Mouse (Mus musculus) spleen, adult 2 months (tissue): Measurements from ENCODE around the gene Aff3. TPM values are rescaled to one million over a fixed set of nuclear protein-coding genes. Genes with fewer than 3 reads are reported as not detected.

Experiments
- DNase-seq, 2 experiments: peaks; one replicate each; pipeline versions ENCODE4 v3.0.0 to v3.0.0-alpha.2; 2012 to 2021; ENCODE audit warnings: low spot score in 2 of 2, low read depth in 1 of 2
- H3K27ac ChIP-seq: fragments of 200-500 bp; 2 replicates; pipeline ENCODE4 v1.5.1; 2012; ENCODE audit warnings: low read length, inconsistent platforms; ENCODE audit not compliant: insufficient read depth
- H3K27me3 ChIP-seq: fragments of 200-500 bp; 2 replicates; pipeline ENCODE4 v1.6.1; 2012; ENCODE audit warnings: mild to moderate bottlenecking, moderate library complexity, low read length, inconsistent platforms; ENCODE audit not compliant: control insufficient read depth, insufficient read depth
- H3K36me3 ChIP-seq: fragments of 200-500 bp; 2 replicates; pipeline ENCODE4 v1.6.1; 2012; ENCODE audit warnings: mild to moderate bottlenecking, low read length, inconsistent platforms; ENCODE audit not compliant: control insufficient read depth, insufficient read depth
- H3K4me1 ChIP-seq: fragments of 200-500 bp; 2 replicates; pipeline ENCODE4 v1.6.1; 2011; ENCODE audit warnings: inconsistent platforms; ENCODE audit not compliant: control insufficient read depth, insufficient read depth, insufficient read length
- H3K4me3 ChIP-seq: fragments of 200-500 bp; 2 replicates; pipeline ENCODE4 v1.5.1; 2011; ENCODE audit warnings: mild to moderate bottlenecking, inconsistent platforms; ENCODE audit not compliant: insufficient read depth, insufficient read length; ENCODE audit errors: extremely low read depth
- CTCF ChIP-seq: fragments of 200-500 bp; IDR thresholded peaks from 2 replicates; pipeline ENCODE4 v1.5.1; 2011; ENCODE audit warnings: mild to moderate bottlenecking, inconsistent platforms; ENCODE audit not compliant: insufficient read depth, insufficient read length, insufficient replicate concordance; ENCODE audit errors: extremely low read depth
- POLR2A ChIP-seq: fragments of 200-500 bp; IDR thresholded peaks from 2 replicates; pipeline ENCODE4 v1.6.1; 2011; ENCODE audit warnings: low read depth, low read length, inconsistent platforms
- WGBS: fragments of 180-500 bp; shearing (Covaris S2); methylation state at CpG from one replicate; pipeline ENCODE4 v1.1.7; 2018; 5-methylcytosine and 5-hydroxymethylcytosine counted together
- polyA plus RNA-seq: library from polyadenylated mRNA; depleted of rRNA; stranded (reverse); fragments of >200 nt; gene quantifications from 2 replicates; pipeline ENCODE4 v1.2.3, GENCODE M21; 2012

Aff3 gene
- polyA plus RNA-seq, 1 experiment = 20.2 TPM

- TF ChIP-seq POLR2A (no peak), CTCF (no peak)
- DNase-seq = no peak
- no peaks in the 10 kb centered on the region for H3K27me3 ChIP-seq
- H3K36me3 ChIP-seq = peaks cover 8% of the 10 kb centered on the region
- no peak overlapping the region for H3K4me3 ChIP-seq
- 91% methylated on average over 4 of the region's 4 CpGs for WGBS
- no peaks in the 10 kb centered on the region for H3K4me1 ChIP-seq
- H3K27ac ChIP-seq = no peak overlapping the region
Measured at GRCm38 (mm10) chr1:38514634-38515011, 150.1 kb downstream of the Aff3 start.

- H3K4me1 ChIP-seq = no peaks in the 10 kb centered on the region
Measured at GRCm38 (mm10) chr1:38513970-38514633, 150.7 kb downstream of the Aff3 start.

GRCm38 (mm10) chr1:38512258-38513081 is 152.3 kb downstream of the Aff3 start:
- Histone ChIP-seq H3K4me1 (no peaks in the 10 kb centered on the region), H3K4me3 (no peak overlapping the region), H3K36me3 (peaks cover 8% of the 10 kb centered on the region), H3K27ac (no peak overlapping the region), H3K27me3 (no peaks in the 10 kb centered on the region)
- 76% methylated on average over 15 of the region's 15 CpGs for WGBS
- TF ChIP-seq POLR2A (no peak), CTCF (no peak)
- no peak for DNase-seq

More at GRCm38 (mm10) chr1:38513970-38514633, 150.7 kb downstream of the Aff3 start:
- no peak overlapping the region for H3K27ac ChIP-seq
- no peak overlapping the region for H3K4me3 ChIP-seq
- H3K27me3 ChIP-seq = no peaks in the 10 kb centered on the region
- WGBS = 90% methylated on average over 12 of the region's 12 CpGs
- DNase-seq = no peak
- TF ChIP-seq CTCF (no peak), POLR2A (no peak)
- peaks cover 8% of the 10 kb centered on the region for H3K36me3 ChIP-seq

GRCm38 (mm10) chr1:38511076-38511475 is 153.7 kb downstream of the Aff3 start:
- Histone ChIP-seq H3K27ac (no peak overlapping the region), H3K27me3 (no peaks in the 10 kb centered on the region), H3K36me3 (peaks cover 4% of the 10 kb centered on the region; the same call in 1 of the 2 replicates), H3K4me3 (no peak overlapping the region), H3K4me1 (no peaks in the 10 kb centered on the region)
- DNase-seq = no peak
- no peak for TF ChIP-seq POLR2A
- no peak for TF ChIP-seq CTCF
- 84% methylated on average over 5 of the region's 5 CpGs for WGBS

- Histone ChIP-seq H3K4me3 (no peak overlapping the region), H3K4me1 (no peaks in the 10 kb centered on the region), H3K27me3 (no peaks in the 10 kb centered on the region), H3K27ac (no peak overlapping the region), H3K36me3 (no peaks in the 10 kb centered on the region; the same call in 1 of the 2 replicates)
- WGBS = 84% methylated on average over 8 of the region's 8 CpGs
- no peak for DNase-seq
- TF ChIP-seq POLR2A (no peak), CTCF (no peak)
Measured at GRCm38 (mm10) chr1:38509301-38509700, 155.5 kb downstream of the Aff3 start.

GRCm38 (mm10) chr1:38507636-38508179 is 157.0 kb downstream of the Aff3 start:
- 82% methylated on average over 7 of the region's 7 CpGs for WGBS
- H3K4me3 ChIP-seq = no peak overlapping the region
- TF ChIP-seq POLR2A (no peak), CTCF (no peak)
- DNase-seq = no peak
- H3K36me3 ChIP-seq = no peaks in the 10 kb centered on the region; the same call in 1 of the 2 replicates
- no peak overlapping the region for H3K27ac ChIP-seq
- H3K27me3 ChIP-seq = no peaks in the 10 kb centered on the region
- H3K4me1 ChIP-seq = no peaks in the 10 kb centered on the region
